Mouse (Mus musculus): ENCODE data around the gene Pdxk. TPM values are rescaled to one million over a fixed set of nuclear protein-coding genes. Genes with fewer than 3 reads are reported as not detected.

Pdxk gene
- polyA plus RNA-seq, 1 experiment from 2014 or later, result 10.0 TPM

GRCm38 (mm10) chr10:78470582-78471313 lies 6.0 kb upstream of the Pdxk start:
- H3K4me1 ChIP-seq (replicated peaks), result peaks cover 21% of the 10 kb centered on the region
- H3K36me3 ChIP-seq, result no peaks in the 10 kb centered on the region
- peak; percentile 20 for DNase-seq (ENCODE audit: low spot score)
- peak overlapping the region; percentile 70 for H3K27ac ChIP-seq
- H3K4me3 ChIP-seq, result peak overlapping the region; percentile 20; the same call in 1 of the 2 replicates
- H3K9me3 ChIP-seq, result no peaks in the 10 kb centered on the region
- peaks cover 10% of the 10 kb centered on the region; the same call in 1 of the 2 replicates for H3K27me3 ChIP-seq (ENCODE audit: insufficient read depth, poor library complexity, severe bottlenecking)
- 35% methylated on average over 15 of the region's 15 CpGs for WGBS

DNA sequence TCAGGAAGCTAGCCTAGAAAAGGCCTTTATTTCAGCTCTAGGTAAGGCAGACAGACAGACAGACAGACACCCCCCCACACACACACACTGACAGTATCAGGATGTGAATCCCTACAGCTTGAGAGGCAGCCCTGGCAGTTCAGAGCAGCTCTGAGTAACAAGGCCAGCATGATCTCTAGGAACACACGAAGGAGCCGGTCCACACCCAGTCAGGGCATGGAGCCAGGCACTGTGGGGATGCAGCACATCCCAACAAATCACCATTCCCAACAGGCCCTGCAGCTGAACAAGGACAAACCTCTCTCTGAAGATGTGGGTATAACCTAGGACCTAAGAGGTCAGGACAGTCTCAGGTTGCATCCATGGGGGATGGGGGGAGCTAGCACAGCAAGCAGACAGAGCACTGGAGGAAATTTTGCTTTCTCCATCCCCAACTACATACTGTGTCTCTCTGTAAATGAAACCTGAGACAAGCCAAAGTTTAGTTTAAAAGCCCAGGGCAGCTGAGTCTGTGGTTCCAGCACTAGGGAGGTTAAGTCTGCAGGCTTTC lies 3.1 kb upstream of the Pdxk start:
- WGBS, result 61% methylated on average over 2 of the region's 2 CpGs
- Histone ChIP-seq H3K9me3 (no peaks in the 10 kb centered on the region), H3K27me3 (ENCODE audit: insufficient read depth, poor library complexity, severe bottlenecking) (peaks cover 20% of the 10 kb centered on the region), H3K36me3 (no peaks in the 10 kb centered on the region), H3K4me3 (no peak overlapping the region), H3K27ac (0 out of 2 replicates have a peak overlapping the region, but pooled peaks have one; percentile 23), H3K4me1 (replicated peaks) (peaks cover 44% of the 10 kb centered on the region)
- peak; percentile 35 for DNase-seq (ENCODE audit: low spot score)

GRCm38 (mm10) chr10:78466647-78467046 lies 1.9 kb upstream of the Pdxk start:
- 88% methylated on average over 9 of the region's 9 CpGs for WGBS
- H3K36me3 ChIP-seq, result no peaks in the 10 kb centered on the region
- peaks cover 44% of the 10 kb centered on the region for H3K4me1 ChIP-seq (replicated peaks)
- no peak for DNase-seq (ENCODE audit: low spot score)
- no peaks in the 10 kb centered on the region for H3K9me3 ChIP-seq
- H3K27me3 ChIP-seq (ENCODE audit: insufficient read depth, poor library complexity, severe bottlenecking), result peaks cover 22% of the 10 kb centered on the region
- H3K4me3 ChIP-seq, result no peak overlapping the region
- H3K27ac ChIP-seq, result no peak overlapping the region

DNA sequence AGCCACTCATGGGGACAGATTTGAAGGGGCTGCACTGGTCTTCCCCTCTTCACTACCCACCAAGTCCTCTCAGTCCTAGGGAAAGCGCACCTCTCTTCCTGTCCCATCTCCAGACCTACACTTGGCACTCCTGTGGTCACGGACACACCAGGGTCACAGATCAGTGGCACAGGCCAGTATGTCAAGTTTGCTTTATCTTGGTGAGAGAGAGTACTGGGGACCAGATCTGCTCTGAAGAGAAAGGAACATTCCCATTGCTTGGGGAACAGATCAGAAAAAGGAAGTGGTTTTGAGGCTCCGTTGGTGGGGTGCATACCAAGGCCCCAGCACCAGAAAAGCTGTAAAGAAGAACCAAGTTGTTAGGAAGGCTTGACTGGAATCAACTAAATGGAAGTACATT lies 697 bp upstream of the Pdxk start:
- H3K27ac ChIP-seq, result peak overlapping the region; percentile 83; the same call in 1 of the 2 replicates
- WGBS, result 76% methylated on average over 3 of the region's 3 CpGs

GRCm38 (mm10) chr10:78464201-78464791 lies 479 bp downstream of the Pdxk start:
- Histone ChIP-seq H3K36me3 (no peaks in the 10 kb centered on the region), H3K4me3 (peak overlapping the region; percentile 79), H3K27ac (peak overlapping the region; percentile 83), H3K9me3 (no peaks in the 10 kb centered on the region), H3K4me1 (replicated peaks) (peaks cover 44% of the 10 kb centered on the region), H3K27me3 (ENCODE audit: insufficient read depth, poor library complexity, severe bottlenecking) (peaks cover 19% of the 10 kb centered on the region)
- DNase-seq (ENCODE audit: low spot score), result no peak
- WGBS, result 2% methylated on average over 32 of the region's 32 CpGs

More for the DNA sequence above, 697 bp upstream of the Pdxk start:
- H3K4me1 ChIP-seq (replicated peaks), result peaks cover 40% of the 10 kb centered on the region
- H3K4me3 ChIP-seq, result peak overlapping the region; percentile 79; the same call in 1 of the 2 replicates
- no peaks in the 10 kb centered on the region for H3K9me3 ChIP-seq
- peaks cover 22% of the 10 kb centered on the region for H3K27me3 ChIP-seq (ENCODE audit: insufficient read depth, poor library complexity, severe bottlenecking)
- no peak for DNase-seq (ENCODE audit: low spot score)
- H3K36me3 ChIP-seq, result no peaks in the 10 kb centered on the region

GRCm38 (mm10) chr10:78463769-78464167 lies 1.0 kb downstream of the Pdxk start:
- Histone ChIP-seq H3K4me3 (peak overlapping the region; percentile 79), H3K27me3 (ENCODE audit: insufficient read depth, poor library complexity, severe bottlenecking) (peaks cover 19% of the 10 kb centered on the region), H3K4me1 (replicated peaks) (peaks cover 47% of the 10 kb centered on the region), H3K36me3 (no peaks in the 10 kb centered on the region), H3K27ac (peak overlapping the region; percentile 83; the same call in 1 of the 2 replicates), H3K9me3 (no peaks in the 10 kb centered on the region)
- DNase-seq (ENCODE audit: low spot score), result no peak
- WGBS, result 90% methylated on average over 3 of the region's 3 CpGs

GRCm38 (mm10) chr10:78462945-78463768 lies 1.6 kb downstream of the Pdxk start:
- Histone ChIP-seq H3K9me3 (no peaks in the 10 kb centered on the region), H3K27ac (no peak overlapping the region), H3K36me3 (no peaks in the 10 kb centered on the region), H3K4me3 (0 out of 2 replicates have a peak overlapping the region, but pooled peaks have one; percentile 79), H3K4me1 (replicated peaks) (peaks cover 53% of the 10 kb centered on the region), H3K27me3 (ENCODE audit: insufficient read depth, poor library complexity, severe bottlenecking) (peaks cover 19% of the 10 kb centered on the region)
- WGBS, result 91% methylated on average over 8 of the region's 8 CpGs
- DNase-seq (ENCODE audit: low spot score), result no peak

- 78% methylated on average over 4 of the region's 4 CpGs for WGBS
- Histone ChIP-seq H3K9me3 (no peaks in the 10 kb centered on the region), H3K36me3 (no peaks in the 10 kb centered on the region), H3K4me3 (no peak overlapping the region), H3K27me3 (ENCODE audit: insufficient read depth, poor library complexity, severe bottlenecking) (peaks cover 19% of the 10 kb centered on the region), H3K4me1 (replicated peaks) (peaks cover 49% of the 10 kb centered on the region), H3K27ac (no peak overlapping the region)
- DNase-seq (ENCODE audit: low spot score), result no peak
Measured at GRCm38 (mm10) chr10:78461767-78462166, 3.0 kb downstream of the Pdxk start.

GRCm38 (mm10) chr10:78460463-78460862 lies 4.3 kb downstream of the Pdxk start:
- Histone ChIP-seq H3K27me3 (ENCODE audit: insufficient read depth, poor library complexity, severe bottlenecking) (peaks cover 13% of the 10 kb centered on the region), H3K27ac (no peak overlapping the region), H3K36me3 (no peaks in the 10 kb centered on the region), H3K9me3 (no peaks in the 10 kb centered on the region), H3K4me3 (no peak overlapping the region), H3K4me1 (replicated peaks) (peaks cover 50% of the 10 kb centered on the region)
- WGBS, result 59% methylated on average over 5 of the region's 5 CpGs
- DNase-seq (ENCODE audit: low spot score), result no peak

DNA sequence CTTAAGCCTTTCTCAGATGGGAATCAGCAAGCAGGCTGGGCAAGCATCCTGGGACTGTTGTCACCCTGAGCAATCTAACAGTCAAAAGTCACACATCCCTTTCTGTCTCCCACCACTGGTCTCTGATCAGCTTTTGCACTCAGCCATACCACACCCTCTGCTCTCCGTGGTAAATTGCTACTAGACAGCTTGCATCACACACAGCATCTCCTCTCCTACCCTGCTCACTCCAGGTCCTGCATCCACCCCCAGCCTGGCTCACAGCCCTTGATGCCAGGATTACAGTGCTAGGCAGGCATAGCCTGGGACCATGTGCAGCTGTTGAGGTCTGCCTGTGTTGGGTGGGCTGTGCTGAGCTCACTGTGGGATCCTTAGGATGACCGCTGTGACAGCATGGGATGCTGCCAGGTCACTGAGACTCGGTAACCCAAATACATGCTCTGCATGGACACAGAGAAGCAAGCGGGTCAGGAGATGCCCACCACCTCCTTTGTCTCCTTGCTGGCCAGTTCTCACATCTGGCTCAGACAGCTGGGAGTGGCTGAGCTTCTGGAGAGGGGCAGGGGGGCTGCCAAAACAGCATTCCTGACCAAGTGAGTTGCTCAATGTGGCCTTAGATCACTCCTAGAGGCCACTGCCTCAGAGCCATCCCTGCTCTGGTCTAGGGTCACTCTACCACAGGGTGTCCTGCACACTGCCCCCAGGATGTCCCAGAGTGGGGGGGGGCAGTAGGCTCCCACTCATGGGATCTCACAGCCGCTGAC lies 6.2 kb downstream of the Pdxk start:
- Histone ChIP-seq H3K4me1 (replicated peaks) (peaks cover 39% of the 10 kb centered on the region), H3K27ac (peak overlapping the region; percentile 62), H3K4me3 (no peak overlapping the region), H3K36me3 (no peaks in the 10 kb centered on the region), H3K27me3 (ENCODE audit: insufficient read depth, poor library complexity, severe bottlenecking) (peaks cover 8% of the 10 kb centered on the region), H3K9me3 (no peaks in the 10 kb centered on the region)
- DNase-seq (ENCODE audit: low spot score), result no peak
- WGBS, result 64% methylated on average over 5 of the region's 5 CpGs

DNA sequence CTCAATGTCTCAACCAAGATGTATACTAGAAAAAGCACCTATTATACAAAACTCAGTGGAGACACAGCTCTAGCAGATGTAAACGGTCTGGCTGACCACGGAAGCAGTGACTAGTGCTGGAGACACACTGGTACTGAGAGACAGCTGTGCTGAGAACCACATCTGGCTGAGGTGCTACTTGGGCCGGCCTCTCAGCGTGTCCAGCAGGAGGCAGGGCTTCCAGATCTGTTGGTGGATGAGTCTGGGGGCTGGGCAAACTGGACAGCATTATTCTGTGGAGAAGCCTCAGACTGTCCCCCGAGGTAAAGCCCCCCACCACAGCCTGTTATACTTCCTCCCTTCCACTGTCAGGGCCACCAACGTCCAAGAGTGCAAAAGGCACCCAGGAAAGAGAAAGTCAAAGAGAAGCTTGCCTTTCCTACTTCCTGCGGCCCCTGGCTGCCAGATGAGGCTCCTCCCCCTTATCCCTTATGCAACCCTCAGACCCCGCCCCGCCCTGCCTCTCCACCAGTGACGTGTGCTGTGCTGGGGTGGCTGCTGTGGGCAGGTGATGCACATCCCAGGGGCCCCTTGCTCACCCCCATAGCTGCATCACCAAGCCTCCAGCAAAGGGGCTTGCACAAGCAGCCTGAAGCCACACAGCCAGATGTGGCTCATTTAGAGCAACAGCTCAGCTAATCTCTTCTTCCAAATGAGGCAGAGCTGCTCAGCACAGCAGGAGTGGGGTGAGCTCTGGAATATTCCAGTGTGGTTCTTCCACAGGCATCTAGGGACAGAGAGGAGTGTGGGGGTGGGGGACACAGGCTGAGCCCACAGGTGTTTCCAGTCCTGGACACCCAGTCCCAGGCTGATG lies 7.1 kb downstream of the Pdxk start:
- H3K27me3 ChIP-seq (ENCODE audit: insufficient read depth, poor library complexity, severe bottlenecking), result peaks cover under 1% of the 10 kb centered on the region; the same call in 1 of the 2 replicates
- 0 out of 2 replicates have a peak overlapping the region, but pooled peaks have one; percentile 17 for H3K27ac ChIP-seq
- peaks cover 43% of the 10 kb centered on the region for H3K4me1 ChIP-seq (replicated peaks)
- DNase-seq (ENCODE audit: low spot score), result peak; percentile 14
- H3K36me3 ChIP-seq, result no peaks in the 10 kb centered on the region
- no peak overlapping the region for H3K4me3 ChIP-seq
- WGBS, result 27% methylated on average over 10 of the region's 10 CpGs
- H3K9me3 ChIP-seq, result no peaks in the 10 kb centered on the region

Data from hindbrain, embryonic 10.5 days (tissue).